Mouse (Mus musculus) adrenal gland, postnatal 4 days (tissue): ENCODE results near the gene Zic4. TPM values are rescaled to one million over a fixed set of nuclear protein-coding genes. Genes with fewer than 3 reads are reported as not detected.

Experiments used
- DNase-seq, 2 experiments: peaks; one replicate each; pipeline ENCODE4 v3.0.0; 2021 to 2022; ENCODE audit warnings: low spot score in 2 of 2, mixed read lengths in 2 of 2
- total RNA-seq, 2 experiments: library from RNA; stranded (reverse); gene quantifications; 2 replicates each; pipeline ENCODE4 v1.2.3; 2021

Gene Zic4
- total RNA-seq, 2 experiments from 2014 or later: 0.56 TPM; not detected in 1

DNA sequence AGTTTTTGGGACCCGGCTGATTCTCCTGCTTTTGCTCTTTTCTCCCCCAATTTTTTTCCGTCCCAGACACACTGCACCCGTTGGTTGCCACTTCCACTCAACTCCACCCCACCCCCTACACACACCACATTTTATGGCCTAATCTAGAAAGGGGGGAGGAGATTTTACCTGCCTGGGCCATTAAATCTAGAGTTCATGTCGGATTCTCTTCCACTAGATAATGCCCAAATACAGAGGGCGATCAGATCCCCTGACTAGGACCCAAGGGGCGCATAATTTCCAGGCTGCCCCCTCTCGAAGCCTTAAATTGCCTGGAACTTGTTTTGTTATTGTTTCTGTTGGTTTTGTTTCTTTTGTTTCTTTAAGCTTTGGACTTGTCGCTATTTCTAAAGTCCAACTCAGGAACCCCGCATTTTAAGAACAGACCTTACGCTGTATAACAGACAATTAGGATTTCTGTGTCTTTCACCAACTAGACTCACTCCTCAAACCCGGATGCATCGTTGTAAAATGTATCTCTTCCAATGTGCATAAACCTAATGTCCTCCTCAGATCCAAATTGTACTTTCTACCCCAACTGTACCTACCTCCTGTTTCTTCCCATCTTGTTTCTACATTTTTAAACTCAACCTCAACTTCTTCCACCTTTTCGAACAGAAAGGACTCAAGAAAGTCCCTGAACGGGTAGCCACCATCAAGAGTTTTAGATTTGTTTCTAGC, 958 bp downstream of the Zic4 start:
- DNase-seq: no peak

DNA sequence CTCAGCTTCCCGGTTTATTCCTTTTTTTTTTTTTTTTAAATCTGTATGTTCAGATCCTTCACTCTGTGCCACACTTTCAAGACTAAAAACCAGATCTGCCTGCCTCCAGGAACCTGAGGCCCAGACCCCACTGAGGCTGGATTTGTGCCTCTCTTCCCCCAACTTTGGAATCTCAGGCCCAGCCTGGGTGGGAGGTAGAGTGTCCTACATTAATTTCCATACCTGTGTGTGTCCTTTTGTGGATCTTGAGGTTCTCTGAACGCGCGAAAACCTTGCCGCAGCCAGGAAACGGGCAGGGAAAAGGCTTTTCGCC, 1.6 kb downstream of the Zic4 start:
- no peak for DNase-seq

DNA sequence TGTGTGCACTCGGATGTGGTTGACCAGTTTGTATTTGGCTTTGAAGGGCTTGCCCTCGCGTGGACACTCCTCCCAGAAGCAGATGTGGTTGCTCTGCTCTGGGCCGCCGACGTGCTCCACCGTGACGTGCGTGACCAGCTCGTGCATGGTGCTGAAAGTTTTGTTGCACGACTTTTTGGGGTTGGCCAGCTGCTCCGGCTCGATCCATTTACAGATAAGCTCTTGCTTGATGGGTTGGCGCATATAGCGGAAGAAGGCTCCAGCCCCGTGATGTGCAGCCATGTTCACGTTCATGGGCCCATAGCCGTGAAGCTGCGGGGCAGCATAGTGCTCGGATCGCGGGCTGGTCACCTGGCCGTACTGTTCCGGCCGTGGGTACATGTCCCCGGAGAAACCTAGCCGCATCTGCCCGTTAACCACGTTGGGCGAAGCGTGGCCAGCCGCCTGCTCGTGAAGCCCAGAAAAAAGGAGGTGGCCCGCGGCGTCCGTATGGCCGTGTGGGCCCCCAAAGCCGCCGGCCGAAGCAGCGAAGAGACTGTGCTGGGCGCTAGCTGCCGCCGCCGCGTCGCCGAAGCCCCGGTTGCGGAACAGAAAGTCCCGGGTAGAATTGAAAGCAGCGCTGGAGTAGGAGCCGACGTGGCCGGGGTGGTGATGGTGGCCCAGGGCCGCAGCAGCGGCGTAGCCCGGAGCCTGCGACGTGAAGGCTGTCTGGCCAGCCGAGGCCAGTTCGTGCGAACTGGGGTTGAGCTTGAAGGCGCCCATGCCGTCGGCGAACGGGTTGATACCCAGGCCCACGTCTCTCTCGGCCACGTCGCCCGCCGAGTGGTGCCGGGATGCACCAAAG, 2.1 kb downstream of the Zic4 start:
- no peak for DNase-seq

DNA sequence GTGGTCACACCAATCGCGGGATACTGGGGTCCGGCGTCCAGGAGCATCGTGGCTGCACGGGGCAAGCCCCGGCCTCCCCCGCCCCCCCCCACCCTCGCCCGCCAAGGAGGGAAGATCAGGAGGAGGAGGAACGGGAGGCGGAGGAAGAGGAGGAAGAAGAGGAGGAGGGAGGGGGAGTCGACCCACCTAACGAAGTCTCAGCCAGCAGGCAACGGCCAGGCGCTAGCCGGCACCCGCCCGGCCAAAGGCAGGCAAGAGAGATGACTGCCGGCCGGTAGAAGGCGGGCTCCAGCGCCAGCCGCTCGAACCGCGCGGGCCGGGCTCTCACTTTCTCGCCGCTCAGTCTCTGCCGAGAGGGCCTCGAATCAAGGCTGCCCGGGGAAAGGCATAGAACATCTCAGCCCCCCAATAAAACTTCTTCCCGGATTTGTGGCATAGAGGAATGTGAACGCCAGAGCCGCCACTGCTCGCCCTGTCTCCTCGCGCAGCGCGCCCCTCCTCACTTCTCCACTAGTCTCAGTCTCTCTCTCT, 2.8 kb downstream of the Zic4 start:
- no peak for DNase-seq

DNA sequence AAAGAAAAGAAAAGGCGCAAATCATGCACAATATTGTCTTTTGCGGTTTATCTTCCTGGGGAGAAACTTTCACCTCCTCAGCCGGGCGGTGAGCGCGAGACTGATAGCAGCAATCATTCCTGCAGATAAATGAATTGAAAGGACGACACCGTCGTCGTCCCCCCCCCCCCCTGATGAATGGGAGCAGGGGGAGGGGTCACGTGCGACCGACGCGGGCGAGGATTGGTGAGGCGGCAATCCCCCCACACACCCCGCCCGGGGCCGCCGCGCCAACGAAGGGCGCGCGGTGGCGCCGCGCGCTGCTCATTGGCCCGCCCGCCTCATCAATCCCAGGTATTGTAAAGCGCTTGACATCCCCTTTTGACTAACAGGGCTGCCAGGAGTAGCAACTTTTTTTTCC, 3.5 kb downstream of the Zic4 start, which contains the start of gene Zic1:
TSS of gene Zic1 (minus strand) at position 147 of the 400 bp plus-strand sequence.
- DNase-seq: no peak

DNA sequence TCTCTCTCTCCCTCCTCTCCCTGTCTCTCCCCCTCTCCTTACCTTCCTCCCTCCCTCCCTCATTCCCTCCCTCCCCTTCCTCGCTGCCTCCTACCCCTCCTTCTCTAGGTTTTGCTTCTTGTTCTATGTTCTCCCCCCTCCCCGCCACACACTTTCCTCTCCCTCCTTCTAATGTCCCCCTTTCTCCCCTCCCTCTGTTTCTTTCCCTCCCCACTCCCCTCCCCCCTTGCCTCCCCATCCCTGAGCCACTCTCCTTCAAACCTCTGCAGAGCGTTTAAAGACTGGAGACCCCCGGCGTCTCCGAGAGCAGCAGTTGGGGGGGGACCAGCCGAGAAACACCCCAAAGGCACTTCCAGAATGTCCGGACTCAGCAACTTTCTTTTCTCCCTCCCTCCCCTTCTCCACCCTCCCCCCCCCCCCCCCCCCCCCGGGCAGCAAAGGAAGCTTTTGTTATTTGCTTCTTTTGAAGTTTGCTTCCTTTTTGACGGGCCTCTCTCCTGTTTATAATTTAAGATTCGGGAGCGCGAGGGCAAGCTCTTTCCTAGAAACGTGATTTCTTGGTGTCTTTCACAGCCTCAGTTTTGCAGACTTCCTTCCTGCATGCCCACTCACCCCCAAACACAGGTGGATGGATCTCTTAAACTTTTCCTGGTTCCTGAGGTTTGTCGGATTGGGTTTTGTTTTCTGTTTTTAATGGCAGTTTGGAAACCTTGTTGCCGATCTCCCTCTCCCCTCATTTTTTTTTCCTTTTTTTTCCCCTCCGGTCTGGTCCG, 4.2 kb downstream of the Zic4 start:
- no peak for DNase-seq

DNA sequence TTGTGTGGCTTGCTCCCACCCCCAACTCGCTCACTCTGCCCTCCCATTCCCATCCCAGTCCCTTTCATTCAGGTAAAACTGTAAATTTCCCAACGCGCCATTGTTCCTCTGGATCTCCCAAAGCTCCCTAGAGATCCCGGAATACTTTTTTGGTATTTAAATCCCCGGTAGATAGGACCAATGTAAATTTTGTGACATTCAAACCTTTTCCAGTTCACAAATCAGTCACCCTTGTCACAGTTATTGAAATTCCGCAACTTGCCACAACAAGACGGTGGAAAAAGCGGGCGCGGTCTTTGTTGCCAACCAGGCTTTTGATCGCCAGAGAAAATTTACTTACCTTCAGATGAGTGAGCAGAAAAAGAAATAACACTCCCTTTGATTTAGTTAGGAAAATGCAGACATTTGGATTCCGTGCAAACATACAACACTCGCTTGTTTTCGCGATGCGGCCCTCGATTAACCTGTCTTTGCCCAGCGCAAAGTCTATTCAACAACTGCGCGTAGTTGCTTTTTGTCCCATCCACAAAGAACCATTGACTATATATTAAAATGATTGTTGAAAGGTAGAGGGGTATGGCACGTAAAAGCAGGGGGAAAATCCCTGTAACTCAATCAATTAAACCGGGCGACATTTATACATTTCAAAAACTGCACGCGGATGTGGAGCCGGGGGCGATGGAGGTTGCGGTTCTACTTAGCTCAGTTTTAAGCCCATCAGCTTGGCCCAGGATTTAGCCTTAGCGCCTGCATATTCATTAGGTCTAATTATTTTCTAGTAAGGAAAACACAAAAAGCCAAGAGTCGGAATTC, 5.0 kb downstream of the Zic4 start:
- no peak for DNase-seq

DNA sequence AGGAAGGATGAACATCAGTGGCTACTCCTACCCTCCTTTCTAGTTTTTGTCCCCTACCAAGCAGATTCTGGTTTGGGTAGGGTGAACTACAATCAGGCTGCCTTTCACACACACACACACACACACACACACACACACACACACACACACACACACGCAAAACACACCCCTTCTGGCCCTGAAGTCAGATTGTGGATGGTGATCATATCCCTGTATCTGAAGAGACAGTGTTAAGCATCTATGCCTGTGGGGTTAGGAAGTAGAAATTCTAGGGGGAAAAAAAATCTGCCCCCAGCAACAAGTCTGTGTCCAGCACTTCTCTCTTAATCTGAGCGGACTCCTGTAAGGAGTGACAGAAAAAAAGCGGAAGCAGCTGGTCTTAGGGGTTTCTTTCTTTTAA, 5.9 kb downstream of the Zic4 start:
- no peak for DNase-seq

DNA sequence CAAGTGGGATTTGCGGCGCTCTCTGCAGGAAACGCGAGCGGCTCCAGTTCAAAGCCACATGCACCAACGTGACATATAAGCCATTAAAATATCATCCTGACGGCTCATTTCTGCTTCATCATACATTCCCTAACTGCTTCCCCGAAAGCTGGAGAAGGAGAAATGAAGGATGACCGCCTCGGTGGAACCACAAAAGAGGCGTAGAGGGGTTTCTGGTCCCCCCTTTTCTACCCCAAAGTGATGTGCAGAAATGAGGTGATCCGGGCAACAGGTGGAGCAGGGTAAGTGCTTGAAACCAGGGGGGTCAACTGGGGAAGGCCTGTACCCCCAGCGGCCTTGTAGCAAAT, 6.7 kb downstream of the Zic4 start:
- no peak for DNase-seq

DNA sequence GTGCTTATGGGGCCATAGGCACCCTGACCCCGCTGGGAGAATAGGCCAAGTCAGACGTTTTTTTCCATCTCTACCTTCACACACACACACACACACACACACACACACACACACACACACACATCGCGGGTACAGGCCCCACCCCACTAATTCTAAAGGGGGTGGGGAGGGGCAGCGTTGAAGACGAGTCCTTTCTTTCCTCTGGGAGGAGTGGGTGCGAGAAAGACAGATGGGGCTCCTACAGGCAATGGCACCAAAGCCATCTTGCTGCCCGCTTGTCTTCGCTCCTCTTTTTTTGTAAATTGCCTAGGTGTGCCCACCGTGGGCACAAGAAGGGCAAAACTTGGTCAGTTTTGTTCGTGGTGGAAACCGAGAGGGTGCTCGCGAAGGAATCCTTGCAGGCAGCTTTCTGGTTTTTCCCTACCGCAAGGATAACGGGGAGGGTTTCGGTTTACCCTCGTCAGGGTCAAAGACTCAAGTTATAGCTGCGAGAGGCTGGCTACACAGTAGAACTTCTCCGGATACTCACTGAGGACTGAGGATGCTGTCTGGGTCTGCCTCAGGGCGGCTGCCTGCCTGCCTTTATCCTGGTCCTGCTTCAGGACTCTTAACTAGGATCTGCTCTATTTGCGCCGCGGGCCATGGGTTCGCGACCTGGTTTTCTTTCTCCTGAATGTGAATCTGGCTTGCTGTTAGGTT, 7.2 kb downstream of the Zic4 start:
- no peak for DNase-seq

DNA sequence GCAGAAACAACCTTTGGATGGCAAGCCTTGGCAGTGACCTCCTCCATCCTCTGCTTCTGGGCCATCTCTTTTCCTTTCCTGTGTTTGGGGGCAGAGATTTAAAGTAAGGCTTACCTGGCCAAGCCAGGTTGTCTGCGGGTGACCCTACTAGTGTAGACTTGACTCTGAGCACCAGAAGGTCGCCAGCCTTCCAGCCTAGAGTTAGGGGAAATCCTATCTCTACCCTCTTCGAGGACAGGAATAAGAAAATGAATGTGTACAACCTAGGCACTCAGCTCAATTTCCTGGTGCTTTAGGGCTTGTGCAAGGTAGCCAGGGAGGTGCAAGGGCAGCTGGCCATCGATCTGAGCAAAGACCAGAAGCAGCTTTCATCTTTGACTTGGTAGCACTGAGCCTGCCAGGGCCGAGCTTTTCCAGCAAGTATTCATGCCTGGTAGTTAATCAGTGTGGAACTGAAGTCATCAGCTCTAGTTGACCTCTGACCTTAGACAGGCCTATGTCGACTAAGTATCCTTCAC, 8.0 kb downstream of the Zic4 start:
- no peak for DNase-seq

DNA sequence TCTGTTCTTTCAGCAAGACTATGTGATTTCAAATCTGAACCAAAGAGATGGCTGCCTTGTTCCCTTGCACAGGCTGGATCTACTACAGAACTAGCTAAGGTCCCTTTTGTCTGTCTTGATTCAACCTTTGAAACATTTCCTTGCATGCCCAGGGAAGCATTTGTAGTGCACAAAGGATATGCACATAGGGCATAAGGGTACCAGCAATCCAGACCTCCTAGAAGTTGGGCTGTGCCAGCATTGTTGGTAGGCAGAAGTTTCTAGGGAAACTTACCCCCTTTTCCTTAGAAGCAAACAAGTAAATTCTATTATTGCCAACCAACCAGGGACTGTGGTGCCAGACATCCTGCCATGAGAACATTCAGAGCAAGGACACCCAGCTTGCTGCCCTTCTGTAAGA, 8.8 kb downstream of the Zic4 start:
- no peak for DNase-seq

DNA sequence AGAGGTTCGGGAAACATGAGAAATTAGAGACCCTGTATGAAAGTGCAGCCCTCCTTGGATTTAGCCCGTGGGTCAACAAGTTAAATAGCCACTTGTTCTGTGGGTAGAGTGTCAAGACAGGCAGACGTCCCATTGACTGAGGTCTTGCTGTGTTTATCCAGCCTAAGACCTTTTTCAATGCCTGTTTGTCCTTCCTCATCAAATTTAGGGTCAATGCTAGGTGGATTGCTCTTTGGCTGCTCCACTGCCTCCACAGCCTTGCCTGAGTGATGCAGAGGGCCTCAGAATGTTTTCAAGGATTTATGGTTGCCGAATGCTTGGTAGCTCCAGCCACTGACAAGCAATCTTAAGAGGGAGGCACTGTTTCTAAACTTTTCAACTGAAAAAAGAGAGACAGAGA, 9.4 kb downstream of the Zic4 start:
- DNase-seq: no peak

DNA sequence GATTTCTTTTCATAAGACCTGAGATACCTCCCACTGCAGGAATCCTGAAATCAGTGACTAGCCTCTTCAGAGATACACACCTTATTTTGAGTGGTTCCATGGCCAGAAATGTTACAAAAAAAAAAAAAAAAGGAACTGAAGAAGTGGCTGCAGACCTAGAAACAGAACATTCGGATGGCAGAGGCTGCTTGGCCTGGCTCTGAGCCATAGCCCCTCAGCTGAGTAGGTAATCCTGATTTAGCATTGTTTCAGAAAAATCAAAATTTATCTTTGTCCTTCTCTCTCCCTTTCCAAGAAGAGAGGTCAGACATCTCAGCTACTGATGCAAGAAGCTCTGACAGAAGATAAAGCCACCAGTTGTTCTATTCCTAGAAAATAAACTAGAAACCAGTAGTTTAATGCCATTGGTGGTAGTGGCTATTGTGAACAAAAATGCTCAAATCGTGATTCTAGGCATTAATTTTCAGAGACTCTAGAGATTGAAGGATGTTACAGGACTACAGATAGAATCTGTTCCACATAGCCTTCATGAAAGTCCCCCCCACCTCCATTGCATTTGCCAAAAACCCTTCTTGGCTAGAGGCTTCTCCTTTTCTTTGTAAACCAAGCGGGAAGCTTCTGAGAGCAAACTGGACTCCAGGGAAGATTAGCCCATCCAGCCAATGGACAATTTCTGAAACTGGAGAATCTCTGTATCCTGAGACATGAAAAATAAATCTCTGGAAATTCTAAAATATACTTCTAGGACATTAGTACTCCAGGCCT, 11.8 kb downstream of the Zic4 start:
- no peak for DNase-seq

DNA sequence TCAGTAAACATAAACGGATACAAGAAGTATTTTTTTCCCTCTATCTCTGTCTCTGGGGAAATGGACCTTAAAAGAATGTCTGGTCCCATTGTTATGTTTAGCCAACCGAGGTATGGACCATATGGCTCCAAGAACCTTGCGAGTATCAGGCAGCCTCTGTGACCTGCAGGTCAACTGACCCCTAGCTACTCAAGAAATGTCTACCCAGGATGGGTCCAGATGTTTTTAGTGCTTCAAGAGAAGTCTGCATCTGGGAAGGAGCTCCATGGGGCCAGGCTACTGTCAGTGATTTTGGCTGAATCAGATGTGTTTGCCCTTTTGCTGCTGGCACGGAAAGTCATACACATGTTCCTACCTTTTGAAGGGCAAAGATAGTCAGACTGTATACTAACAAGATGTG, 12.5 kb downstream of the Zic4 start:
- DNase-seq: no peak

DNA sequence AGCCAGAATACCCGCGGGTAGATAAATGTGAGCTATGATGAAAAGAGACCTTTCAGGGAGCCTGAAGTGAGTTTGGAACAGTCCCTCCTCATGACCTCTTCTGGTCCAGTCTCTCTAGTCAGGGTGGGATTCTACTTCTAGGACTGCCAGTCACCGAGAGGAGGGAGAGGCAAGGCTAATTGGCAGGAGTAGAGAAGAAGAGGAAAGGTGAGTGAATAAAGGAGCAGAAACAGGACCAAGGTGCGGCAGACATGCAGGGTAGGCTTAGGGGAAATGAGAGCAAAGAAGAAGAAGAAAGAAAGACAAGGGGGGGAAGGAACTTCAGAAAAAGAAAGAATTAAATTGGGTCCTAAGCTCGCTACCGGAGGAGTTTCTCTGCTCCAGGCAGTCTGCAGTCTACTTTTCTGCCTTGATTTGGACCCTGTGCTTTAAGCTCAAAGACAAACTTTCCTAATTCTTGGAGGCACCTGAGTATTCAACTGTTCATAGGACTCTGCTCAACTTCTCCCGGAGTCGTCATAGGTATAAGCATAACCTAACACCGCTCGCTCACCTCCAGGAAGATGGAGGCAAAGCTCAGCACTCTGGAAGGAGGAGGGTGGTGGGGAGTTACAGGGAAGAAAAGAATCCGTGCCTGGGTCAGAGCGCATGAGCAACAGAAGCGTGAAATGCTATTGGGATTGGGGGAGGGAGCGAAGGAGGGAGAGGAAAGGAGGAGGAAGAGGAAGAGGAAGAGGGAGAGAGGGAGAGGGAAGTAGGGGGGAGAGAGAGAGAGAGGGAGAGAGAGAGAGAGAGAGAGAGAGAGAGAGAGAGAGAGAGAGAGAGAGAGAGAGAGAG, 15.0 kb downstream of the Zic4 start:
- no peak for DNase-seq

DNA sequence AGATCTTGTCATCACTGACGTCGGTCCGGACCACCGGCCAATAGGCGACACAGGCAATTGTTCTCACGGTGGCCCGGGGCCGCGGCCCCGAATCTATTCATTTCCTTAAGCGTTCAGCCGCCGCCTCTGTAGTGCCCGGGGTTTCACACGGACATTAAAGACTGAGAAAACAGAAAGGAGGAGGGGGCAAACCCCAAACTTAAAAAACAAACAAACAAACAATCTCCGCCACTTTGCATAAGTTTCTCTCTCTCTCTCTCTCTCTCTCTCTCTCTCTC, 15.6 kb downstream of the Zic4 start:
- no peak for DNase-seq

DNA sequence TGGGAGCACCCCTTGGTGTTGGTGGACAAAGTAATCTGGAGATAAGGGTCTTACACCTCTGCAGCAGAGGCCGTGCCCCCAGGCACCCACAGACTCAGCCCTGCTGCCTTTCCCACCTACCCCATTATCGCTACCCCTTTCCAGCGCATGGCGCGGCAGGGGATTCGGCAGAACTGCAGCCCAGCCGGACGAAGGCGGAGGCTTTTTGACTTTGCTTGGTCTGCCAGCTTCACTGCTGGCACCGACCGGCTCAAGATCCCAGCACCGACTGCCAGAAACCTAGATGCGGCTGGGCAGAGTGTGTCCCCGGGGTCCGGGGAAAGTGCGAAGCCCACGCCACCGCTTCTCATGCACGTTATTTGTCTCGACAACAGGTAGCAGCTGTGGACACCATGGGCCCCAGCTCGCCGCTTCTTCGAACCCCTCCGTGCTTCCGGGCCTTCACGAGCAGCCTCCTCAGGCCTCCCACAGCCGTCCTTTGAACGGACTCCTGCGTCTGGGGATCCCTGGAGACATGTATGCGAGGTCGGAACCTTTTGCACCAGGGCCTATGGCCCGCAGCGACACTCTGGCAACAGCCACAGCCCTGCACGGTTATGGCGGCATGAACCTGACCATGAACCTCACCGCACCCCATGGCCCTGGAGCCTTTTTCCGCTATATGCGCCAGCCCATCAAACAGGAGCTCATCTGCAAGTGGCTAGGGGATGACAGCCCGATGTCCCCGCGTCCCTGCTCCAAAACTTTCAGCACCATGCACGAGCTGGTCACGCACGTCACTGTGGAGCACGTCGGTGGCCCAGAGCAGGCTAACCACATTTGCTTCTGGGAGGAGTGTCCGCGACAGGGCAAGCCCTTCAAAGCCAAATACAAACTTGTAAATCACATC, 16.4 kb downstream of the Zic4 start:
- no peak for DNase-seq
